Mouse (Mus musculus) large intestine, adult 2 months (tissue): ENCODE results near the gene Mif. TPM values are rescaled to one million over a fixed set of nuclear protein-coding genes. Genes with fewer than 3 reads are reported as not detected.

Source experiments
- DNase-seq: peaks from one replicate; pipeline ENCODE4 v3.0.0-alpha.2; 2012; ENCODE audit warnings: low read depth, low spot score
- WGBS: fragments of 180-500 bp; shearing (Covaris S2); methylation state at CpG from one replicate; pipeline ENCODE4 v1.1.7; 2018; 5-methylcytosine and 5-hydroxymethylcytosine counted together
- polyA plus RNA-seq: library from polyadenylated mRNA; depleted of rRNA; stranded (reverse); fragments of >200 nt; gene quantifications from 2 replicates; pipeline ENCODE4 v1.2.3, GENCODE M21; 2012

Mif gene
- polyA plus RNA-seq, 1 experiment = 807 TPM

DNA sequence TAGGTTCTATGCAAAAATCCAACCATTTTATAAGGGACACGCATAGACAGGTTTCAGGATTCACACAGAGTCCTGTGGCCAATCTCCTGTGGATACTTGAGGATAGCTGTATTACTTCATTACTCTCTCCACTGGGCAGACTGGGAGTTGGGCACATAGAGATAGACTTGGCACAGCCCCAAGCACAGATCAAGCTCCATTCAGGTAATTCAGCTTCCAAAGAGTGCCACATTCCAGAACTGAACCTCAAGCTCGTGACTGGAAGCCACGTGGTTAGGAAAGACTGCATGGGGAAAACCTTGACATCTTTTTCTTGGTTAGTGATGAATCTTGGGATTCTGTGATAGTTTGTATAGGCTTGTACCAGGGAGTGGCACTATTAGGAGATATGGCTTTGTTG, 18.8 kb upstream of the Mif start:
- no peak for DNase-seq
- 61% methylated on average over 3 of the region's 3 CpGs for WGBS

DNA sequence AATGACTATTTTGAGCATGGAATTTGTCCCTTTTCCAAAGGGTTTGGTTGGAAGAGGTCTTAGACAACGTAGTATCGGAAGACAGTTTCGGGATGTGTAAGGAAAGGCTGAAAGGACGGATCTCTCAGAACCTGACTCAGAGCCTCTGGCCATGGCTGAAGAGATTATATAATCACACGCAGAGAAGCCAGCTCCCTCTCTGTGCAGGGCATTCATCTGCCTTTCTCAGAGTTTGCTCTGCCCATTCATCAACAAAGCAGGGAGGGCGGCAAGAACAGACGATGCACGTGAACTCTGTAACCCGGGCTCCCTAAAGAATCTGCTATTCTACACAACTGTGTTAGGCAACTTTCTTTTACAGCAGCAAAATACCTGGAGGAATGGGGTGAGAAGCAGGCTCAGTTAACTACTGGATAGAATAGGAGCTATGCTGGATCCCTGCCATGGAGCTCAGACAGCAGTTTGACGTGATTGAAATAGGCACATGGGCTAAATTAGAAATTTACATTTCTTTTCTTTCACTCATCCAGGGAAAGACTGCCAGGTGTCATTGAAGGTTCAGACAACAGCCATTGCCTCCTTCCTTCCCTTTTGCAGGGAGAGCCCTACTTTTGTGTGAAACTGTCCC, 13.6 kb upstream of the Mif start:
- WGBS = 43% methylated on average over 10 of the region's 10 CpGs
- DNase-seq = no peak

DNA sequence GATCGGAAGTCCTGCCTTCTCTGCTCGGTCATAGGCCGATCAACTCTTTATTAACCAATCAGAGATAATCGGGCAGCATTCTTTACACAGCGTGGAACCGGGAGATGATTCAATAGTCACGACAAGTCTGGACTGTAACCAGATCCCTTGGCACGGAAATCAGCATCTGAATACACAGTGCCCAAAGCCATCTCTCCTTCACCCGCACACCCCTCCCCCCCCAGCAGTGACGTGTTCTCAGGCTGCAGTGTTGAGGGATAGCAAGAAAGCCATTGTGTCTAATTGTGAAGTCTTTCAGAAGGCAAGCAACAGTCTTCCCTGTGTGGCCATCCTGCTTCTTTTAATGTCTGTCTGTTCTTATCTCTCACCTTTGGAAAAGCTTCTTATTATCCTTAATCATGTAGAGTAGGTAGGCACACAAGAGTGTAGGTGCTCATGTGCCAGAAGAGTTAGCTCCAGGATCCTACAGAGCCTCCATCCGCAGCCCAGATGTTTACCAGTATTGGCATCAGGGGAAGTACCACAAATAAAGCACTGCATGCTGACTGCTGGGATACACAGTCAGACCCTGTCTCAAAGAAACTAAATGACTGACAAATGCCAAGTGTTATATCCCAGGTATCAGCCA, 13.0 kb upstream of the Mif start:
- WGBS = 13% methylated on average over 11 of the region's 11 CpGs
- no peak for DNase-seq

DNA sequence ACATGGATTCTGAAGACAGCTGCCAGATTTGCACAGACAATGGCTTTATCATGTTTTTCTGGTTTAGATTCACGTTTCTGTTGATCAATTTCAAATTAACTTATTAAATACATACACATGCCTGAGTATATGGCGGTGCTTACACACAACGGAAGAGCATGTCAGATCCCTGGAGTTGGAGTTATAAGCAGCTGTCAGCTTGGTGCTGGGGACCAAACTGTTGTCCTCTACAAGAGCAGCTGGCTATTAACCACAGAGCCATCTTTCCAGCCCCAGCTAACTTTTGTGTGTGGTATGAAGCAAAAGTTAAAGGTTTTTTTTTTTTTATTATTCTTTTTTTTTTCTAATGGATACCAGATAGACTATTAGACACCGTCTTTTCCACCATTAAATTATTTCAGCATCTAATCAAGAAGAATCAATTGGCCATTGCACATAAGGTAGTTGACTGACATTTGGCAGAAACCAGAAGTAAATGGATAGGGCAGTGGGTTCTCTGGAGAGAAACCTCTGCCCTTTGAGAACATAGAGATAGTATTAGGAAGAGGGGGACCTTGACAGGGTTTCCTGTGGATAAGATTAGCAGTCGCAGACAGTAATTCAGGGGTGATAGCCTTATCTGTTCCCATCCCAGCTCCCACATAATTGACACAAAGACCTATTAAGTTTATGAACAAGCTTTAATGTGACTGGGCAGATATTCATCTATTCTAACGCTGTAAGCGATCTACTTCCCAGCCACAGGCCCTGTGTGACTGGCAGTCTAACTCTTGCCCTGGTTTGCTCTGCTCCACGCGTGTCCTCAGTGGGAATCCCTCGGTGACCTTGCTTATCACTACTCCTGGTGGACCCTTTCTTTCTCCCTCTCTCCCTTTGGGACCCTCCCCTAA, 12.2 kb upstream of the Mif start:
- no peak for DNase-seq
- WGBS = 55% methylated on average over 10 of the region's 10 CpGs

DNA sequence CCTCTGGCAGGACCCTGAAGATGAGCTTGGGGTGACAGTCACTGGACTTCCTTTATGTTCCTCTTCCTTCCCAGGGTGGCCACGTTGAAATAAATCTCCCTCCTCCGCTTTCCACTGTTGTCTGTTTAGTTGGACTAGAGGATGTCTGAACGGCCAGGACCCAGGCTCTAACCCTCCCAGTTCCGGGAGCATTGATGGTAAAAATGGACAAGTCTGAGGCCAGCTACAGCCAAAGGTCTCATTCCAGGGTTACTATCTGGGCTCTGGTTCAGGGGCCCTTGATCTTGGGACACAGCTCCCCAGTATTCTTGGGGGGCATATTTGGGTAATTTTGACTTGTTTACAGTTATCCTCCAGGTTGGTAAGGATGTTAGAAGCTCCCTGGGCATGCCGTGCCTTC, 1.5 kb upstream of the Mif start:
- WGBS = 87% methylated on average over 5 of the region's 5 CpGs
- DNase-seq = no peak

DNA sequence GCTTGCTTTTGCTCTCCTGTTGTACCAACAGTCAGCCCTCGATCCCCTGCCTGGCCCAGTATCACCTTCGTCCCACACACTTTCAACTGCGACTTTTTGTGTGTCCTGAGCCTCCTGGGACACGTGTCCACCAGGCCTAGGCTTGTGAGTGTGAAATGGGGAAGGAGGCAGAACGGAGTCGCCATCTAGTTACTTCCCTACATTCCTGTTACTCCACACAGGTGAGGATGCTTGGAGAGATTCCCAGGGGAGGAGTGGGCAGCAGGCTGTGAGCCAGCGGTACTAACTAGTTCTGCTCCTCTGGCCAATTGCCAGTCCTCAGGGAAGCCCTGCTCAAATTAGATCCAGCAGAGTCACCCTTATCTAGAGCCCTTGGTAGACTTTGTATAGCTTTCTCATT, 706 bp upstream of the Mif start:
- DNase-seq = no peak
- WGBS = 54% methylated on average over 7 of the region's 7 CpGs

DNA sequence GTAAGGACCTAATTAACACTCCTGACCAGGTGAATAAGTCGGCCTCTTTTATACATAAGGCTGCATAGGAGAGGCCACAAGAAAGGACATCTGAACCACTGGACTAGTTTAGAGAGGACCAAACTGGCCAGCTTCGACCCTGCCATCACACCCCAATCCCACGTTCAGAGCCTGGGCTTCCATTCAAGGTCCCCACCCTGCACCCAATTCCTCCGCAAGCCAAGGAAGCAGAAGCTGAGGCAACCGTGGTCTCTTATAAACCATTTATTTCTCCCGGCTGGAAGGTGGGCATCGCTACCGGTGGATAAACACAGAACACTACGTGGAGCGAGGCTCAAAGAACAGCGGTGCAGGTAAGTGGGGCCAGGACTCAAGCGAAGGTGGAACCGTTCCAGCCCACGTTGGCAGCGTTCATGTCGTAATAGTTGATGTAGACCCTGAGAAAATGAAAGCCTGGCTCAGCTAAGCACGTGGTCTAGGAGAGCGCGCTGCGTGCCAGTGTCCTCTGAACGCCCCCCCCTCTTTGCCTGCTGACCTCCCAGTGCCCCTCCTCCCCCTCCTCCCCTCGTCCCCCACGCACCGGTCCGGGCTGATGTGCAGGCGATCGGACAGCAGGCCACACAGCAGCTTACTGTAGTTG, 813 bp downstream of the Mif start:
- WGBS = 3% methylated on average over 27 of the region's 27 CpGs
- DNase-seq = no peak

DNA sequence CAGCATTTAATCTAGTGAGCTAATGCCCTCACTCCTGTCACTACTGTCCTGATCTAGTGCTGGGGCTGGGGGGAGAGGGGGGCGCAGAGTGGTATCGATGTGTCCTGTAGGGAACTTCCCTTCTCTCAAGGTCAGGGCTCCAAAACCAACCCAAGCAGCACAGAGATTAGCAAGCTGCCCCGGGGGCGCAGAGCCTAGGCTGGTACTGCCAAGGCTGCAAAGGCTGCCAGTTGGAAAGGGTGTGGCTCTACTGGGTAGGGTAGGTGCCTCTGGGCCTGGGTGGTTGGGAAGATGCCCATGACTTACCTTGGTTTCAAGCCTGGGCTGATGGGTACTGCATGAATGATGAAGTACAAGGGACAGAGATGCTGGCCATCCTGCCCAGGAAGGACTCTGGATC, 2.4 kb downstream of the Mif start:
- DNase-seq = no peak

DNA sequence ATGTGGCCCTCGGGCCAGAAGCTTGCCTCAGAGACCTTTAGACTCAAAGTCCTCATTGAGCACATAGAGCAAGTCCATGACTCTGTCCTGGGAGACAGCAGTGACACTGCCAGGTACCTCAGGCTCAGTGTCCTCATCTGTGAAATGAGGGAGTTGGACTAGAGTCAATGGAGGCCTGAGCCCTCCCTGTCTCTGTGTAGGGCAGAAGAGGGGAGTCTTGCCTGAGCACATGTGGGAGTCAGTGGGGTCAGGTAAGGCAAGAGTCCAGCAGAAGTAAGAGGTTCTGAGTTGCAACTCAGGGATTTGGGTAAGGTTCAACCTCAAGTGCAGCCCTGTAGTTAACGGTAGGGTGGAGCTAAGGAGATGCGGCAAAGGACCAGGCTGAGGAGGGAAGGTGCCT, 3.1 kb downstream of the Mif start:
- DNase-seq = no peak
- 73% methylated on average over 3 of the region's 3 CpGs for WGBS

More for the DNA sequence above, 2.4 kb downstream of the Mif start:
- 59% methylated on average over 4 of the region's 4 CpGs for WGBS

DNA sequence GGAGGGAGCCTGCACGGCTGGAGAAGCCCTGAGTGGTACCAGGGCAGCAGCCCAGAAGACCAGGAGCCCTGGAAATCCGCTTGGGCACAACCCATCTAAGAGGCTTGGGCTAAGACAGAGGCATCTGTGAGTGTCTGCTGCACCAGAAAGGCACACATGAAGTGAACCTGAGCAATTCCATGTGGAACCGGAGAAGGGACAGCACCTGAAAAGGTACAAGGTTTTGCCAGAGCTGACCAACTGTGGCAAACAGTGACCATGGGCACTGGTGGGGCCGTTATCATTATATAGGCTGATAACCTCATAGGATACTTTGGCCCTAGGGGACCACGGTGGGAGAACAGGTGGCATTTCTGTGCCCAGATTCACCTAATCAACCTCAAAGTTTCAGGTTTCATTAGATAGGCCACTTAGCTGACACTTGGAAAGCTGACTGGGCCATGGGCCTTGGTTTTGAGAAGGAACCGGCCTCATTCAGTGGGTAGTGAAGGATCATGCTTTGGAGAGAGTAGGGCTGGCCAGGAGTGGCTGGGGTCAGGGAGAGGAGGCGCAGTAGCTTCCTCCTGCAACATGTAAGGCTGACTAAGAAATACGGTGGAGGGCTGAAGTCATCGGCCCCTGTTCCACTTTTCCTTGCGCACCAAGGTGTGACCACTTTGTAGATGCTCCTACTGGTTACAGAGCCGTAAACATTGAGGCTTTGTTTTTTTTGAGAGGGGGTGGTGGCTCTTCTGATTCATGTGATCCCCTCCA, 3.7 kb downstream of the Mif start:
- 87% methylated on average over 11 of the region's 11 CpGs for WGBS
- no peak for DNase-seq

DNA sequence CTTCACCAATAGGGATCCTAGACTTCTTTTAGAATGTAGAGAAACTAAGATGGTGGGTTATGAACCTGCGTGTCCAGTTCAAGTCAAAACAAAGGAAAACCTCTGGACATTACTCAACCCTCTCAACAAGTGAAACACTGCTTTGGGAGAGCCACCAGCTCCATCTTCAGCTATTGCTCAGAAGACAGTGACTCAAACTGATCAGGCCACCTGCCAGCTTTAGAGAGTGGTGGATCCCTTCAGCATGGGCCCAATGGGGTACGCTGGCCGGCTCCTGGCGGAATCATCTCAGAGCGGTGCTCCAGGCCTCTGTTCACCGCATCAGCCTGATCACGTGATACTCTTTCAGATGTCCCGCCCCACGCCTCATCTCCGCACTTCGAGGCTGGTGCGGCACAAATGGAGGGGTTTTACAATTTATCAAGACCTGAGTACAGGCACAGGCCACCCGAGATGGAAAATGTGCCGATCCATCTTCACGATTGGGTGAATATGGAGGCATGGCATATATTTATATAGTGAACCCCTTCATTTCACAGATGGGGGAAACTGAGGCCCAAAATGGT, 4.5 kb downstream of the Mif start:
- 94% methylated on average over 15 of the region's 15 CpGs for WGBS
- DNase-seq = no peak

DNA sequence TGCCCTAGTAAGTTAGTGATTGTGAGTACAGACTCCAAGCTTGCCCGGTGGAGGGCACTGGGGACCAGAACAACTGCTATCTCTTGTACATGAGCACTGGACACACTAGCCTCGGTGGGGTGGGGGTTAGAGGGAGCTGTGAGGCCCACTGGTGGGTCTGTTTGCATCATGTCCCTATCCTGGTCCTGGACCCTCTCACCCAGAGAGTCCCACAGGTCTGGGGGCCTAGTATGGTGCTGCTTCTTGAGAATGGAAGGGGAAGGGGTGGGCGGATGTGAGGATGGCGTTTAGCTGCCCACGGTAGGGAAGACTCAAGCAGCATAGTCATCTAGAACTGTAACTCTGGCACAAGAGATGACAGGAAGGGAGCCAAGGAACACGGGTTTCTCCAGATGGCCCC, 5.2 kb downstream of the Mif start:
- WGBS = 88% methylated on average over 6 of the region's 6 CpGs
- DNase-seq = no peak

DNA sequence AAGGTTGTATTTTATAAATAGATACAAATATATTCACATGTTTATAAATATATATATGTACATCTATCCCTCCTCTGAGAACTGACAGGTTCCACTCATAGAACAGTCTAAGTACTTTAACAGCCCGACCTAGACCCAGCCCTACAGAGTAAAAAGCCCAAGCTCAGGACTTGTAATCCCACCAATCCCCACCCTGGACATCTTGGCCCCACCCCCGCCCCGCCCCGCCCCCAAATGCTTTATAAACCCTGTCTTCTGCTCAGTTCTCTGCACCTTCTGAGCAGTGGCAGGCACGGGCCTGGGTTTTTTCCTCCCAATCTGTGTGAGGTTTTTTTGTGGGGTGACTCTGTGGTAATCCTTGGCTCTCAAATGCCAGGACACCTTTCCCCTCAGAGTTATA, 5.9 kb downstream of the Mif start:
- WGBS = 64% methylated on average over 5 of the region's 5 CpGs
- no peak for DNase-seq

DNA sequence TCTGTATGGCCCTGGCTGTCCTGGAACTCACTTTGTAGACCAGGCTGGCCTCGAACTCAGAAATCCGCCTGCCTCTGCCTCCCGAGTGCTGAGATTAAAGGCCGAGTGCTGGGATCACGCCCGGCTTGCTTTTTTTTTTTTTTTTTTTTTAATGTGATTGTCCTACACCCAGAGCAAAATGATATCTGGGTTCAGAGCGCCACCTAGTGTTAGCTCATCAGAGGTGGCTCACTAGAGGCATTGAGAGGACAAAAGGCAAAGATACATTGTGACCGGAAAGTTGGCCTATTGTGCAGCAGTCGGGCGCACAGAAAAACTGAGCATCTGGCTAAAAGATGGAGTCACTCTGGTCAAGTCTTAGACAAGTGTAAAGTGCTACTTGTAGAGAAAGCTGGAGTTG, 6.6 kb downstream of the Mif start:
- DNase-seq = no peak
- WGBS = 15% methylated on average over 10 of the region's 10 CpGs

DNA sequence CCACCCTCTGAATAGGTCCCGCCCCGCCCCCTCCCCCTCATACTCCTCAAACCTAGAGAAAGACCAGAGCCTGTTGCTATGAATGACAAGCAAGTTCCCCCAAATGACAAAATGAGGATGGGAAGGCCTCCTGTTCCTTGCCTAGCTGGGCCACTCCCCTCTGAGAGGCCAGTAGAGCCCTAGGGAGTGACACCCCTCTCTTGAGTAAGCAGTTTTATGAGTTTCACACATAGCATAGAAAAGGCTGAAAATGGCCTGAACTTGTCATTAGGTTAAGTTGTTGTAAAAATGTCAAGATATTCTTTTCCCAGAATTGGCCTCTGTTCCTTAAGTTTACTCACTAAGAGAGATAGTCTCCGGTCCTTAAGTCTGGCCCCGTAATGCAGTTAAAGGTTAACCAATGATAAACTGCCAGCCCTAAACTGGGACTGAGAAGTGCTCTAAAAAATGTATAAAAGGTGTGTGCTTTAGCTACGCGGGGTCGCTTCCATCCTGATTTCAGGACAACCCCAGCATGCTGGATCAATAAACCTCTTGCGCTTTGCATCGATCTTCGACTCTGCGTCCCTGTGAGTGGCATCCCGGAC, 7.4 kb downstream of the Mif start:
- no peak for DNase-seq
- 46% methylated on average over 12 of the region's 12 CpGs for WGBS

DNA sequence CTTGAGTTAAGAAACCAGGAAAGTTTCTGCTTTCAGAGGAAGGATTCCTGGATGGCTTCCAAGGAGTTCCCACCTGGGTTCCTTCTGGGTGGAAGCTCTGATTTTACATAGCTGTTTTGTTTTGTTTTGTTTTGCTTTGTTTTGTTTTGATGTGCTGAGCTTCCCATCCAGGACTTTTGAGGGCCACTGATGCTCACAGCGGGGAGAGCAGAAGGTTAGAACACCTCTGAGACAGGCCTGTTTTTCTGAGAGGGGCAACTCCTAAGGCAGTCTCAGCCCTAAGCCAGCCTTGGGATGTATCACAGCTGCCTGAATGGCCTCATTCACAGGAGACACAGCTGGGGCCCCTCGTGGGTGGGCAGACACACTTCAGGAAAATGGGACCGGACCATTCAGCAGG, 8.4 kb downstream of the Mif start:
- DNase-seq = no peak
- WGBS = 73% methylated on average over 3 of the region's 3 CpGs

DNA sequence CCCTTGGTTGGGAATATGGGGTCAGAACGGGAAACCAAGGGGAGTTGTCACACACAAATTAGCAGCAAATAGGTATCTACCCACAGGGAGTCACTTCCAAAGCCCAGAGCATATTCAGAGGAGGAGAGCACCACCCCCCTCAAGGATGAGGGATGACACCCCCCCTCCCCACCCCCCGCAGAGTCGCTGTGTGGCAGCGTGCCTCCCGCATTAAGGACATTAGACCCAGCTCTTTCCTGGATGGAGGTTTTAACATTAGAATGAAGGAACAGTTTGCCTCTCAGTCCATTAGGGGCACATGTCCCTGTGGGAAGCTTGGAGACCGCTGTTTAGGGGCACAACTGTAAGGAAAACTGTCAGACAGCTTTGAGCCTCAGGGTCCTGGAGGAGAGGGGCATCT, 9.0 kb downstream of the Mif start:
- 58% methylated on average over 6 of the region's 6 CpGs for WGBS

DNA sequence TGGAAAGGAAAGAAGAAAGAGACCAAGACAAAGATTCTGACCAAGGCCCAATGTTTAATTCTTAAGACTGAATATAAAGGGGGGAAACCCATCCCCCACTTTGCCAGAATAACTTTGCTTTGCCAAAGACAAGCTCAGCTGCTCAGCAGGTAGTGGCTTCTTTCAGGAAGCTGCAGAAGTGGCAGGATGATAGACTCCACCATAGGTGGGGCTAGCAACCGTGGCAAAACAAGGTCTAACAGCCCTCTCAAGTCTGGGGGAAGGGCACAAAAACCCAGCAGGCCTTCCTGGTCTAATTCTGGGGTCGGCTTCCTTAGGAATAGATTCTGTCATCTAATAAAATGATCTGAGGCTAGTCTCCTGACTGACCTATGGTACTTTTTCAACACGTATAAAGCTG, 11.7 kb downstream of the Mif start:
- 32% methylated on average over 3 of the region's 3 CpGs for WGBS

More for the DNA sequence above, 9.0 kb downstream of the Mif start:
- DNase-seq = no peak

DNA sequence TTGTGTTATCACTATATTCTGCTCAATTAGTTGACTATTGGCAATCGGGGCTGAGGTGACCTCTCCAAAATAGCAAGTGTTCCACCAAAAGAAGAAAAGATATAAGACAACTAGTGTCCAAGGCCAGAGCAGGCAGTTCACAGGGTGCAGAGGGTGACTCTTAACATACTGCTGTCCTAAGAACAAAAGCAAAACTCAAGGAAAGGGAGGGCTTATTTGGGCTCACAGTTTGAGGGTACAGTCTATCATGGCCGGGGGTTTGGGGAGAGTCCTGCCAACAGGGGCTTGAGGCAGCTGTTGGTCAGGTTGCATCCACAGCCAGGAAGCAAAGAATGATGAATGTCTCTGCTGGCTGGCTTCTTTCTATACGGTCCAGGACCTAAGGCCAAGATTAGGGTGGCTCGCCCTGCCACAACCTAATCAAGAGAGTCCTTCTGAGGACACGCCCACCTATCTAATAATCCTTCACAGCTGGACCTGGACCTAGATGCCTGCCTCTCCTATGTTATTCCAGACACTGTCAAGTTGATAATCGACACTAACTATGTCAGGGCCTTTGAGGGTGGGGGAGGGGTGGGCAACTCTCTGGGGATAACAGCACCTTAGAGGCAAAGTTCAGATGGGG, 14.6 kb downstream of the Mif start:
- 59% methylated on average over 6 of the region's 6 CpGs for WGBS
- DNase-seq = no peak

More for the DNA sequence above, 11.7 kb downstream of the Mif start:
- no peak for DNase-seq
